Mouse (Mus musculus): Measurements from ENCODE around the gene Fpr-rs6.

Gene Fpr-rs6

GRCm38 (mm10) chr17:20182997-20183396 is at the start of gene Fpr-rs6:
Gene Fpr-rs6, minus strand, starts transcription at chr17:20183097.
- no peak for DNase-seq
